Mouse (Mus musculus): ENCODE measurements around the gene Chrne.

Gene Chrne

GRCm38 (mm10) chr11:70652029-70652883 is 33.2 kb upstream of the Chrne start:
- peak; percentile 51 for DNase-seq (ENCODE audit: low read depth, low spot score)

GRCm38 (mm10) chr11:70651391-70651790 is 32.4 kb upstream of the Chrne start:
- DNase-seq (ENCODE audit: low read depth, low spot score): peak; percentile 63

- peak; percentile 90 for DNase-seq (ENCODE audit: low read depth, low spot score)
Observed at GRCm38 (mm10) chr11:70650322-70651175, 31.5 kb upstream of the Chrne start.

GRCm38 (mm10) chr11:70649185-70649734 is 30.2 kb upstream of the Chrne start:
- peak; percentile 29 for DNase-seq (ENCODE audit: low read depth, low spot score)

- peak; percentile 55 for DNase-seq (ENCODE audit: low read depth, low spot score)
Observed at GRCm38 (mm10) chr11:70648512-70648911, 29.5 kb upstream of the Chrne start.

GRCm38 (mm10) chr11:70647716-70648420 is 28.9 kb upstream of the Chrne start:
- DNase-seq (ENCODE audit: low read depth, low spot score): peak; percentile 53

GRCm38 (mm10) chr11:70646691-70647650 is 28.0 kb upstream of the Chrne start, which contains the start of the genes Rnf167 and Slc25a11:
Gene Rnf167 (plus strand): TSS chr11:70647235.
Gene Slc25a11 (minus strand): TSS chr11:70647479.
- peak; percentile 99 for DNase-seq (ENCODE audit: low read depth, low spot score)

GRCm38 (mm10) chr11:70646259-70646555 is 27.2 kb upstream of the Chrne start:
- DNase-seq (ENCODE audit: low read depth, low spot score): no peak

GRCm38 (mm10) chr11:70645461-70646258 is 26.6 kb upstream of the Chrne start:
- DNase-seq (ENCODE audit: low read depth, low spot score): peak; percentile 20

GRCm38 (mm10) chr11:70644564-70645103 is 25.6 kb upstream of the Chrne start:
- no peak for DNase-seq (ENCODE audit: low read depth, low spot score)

- no peak for DNase-seq (ENCODE audit: low read depth, low spot score)
Observed at GRCm38 (mm10) chr11:70643051-70643450, 24.0 kb upstream of the Chrne start.

- DNase-seq (ENCODE audit: low read depth, low spot score): no peak
Observed at GRCm38 (mm10) chr11:70641241-70641640, 22.2 kb upstream of the Chrne start.

- DNase-seq (ENCODE audit: low read depth, low spot score): no peak
Observed at GRCm38 (mm10) chr11:70639976-70640375, 21.0 kb upstream of the Chrne start.

- no peak for DNase-seq (ENCODE audit: low read depth, low spot score)
Observed at GRCm38 (mm10) chr11:70638714-70639278, 19.8 kb upstream of the Chrne start, which contains the start of gene Gp1ba. Gene Gp1ba (plus strand): TSS chr11:70639122.

- no peak for DNase-seq (ENCODE audit: low read depth, low spot score)
Observed at GRCm38 (mm10) chr11:70638293-70638692, 19.3 kb upstream of the Chrne start.

GRCm38 (mm10) chr11:70637764-70638163 is 18.7 kb upstream of the Chrne start:
- DNase-seq (ENCODE audit: low read depth, low spot score): no peak

- DNase-seq (ENCODE audit: low read depth, low spot score): no peak
Observed at GRCm38 (mm10) chr11:70635601-70636000, 16.6 kb upstream of the Chrne start.

- DNase-seq (ENCODE audit: low read depth, low spot score): no peak
Observed at GRCm38 (mm10) chr11:70630129-70630528, 11.1 kb upstream of the Chrne start.

GRCm38 (mm10) chr11:70629557-70629956 is 10.5 kb upstream of the Chrne start:
- peak; percentile 65 for DNase-seq (ENCODE audit: low read depth, low spot score)
